Mouse (Mus musculus): Measurements from ENCODE around the gene Tmem247. TPM values are rescaled to one million over a fixed set of nuclear protein-coding genes. Genes with fewer than 3 reads are reported as not detected.
A peak's percentile ranks its signal among the peaks of the same experiment; 100 is the strongest.

The Tmem247 gene
- total and polyA plus RNA-seq, 3 experiments, result not detected

DNA sequence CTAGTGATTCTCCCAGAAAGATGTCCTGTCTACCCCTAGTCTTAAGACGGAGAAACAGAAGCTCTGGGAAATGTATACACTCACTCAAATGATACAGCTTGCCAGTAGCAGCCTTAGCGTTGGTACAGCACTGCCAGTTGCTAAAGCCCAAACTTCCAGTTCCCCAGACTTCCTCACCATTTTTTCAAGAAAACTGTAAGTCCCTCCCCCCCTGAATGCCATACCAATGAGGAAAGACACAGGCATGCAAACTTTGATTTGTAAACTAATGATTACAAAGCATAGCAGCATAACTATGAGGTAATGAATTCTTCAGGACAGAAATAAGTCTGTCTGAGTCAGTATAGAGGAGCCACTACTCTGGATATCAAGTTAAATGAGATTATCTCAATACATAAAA is 39.4 kb upstream of the Tmem247 start:
- Histone ChIP-seq H3K27me3 (ENCODE audit: control insufficient read depth in 1 of 2, insufficient read depth in 2 of 2, low read length in 2 of 2) (no peaks in the 10 kb centered on the region), H3K4me3 (ENCODE audit: control insufficient read depth in 1 of 2, insufficient read depth in 1 of 2, low read depth in 2 of 2, low read length in 2 of 2) (no peak overlapping the region), H3K36me3 (ENCODE audit: control insufficient read depth in 1 of 2, insufficient read depth in 2 of 2, low read length in 2 of 2) (peaks cover 0 to 26% of the 10 kb centered on the region in 2 experiments; a peak in 2 of 4 replicates), H3K9me3 (replicated peaks; ENCODE audit: insufficient read depth, low read length) (no peaks in the 10 kb centered on the region), H3K9ac (ENCODE audit: control insufficient read depth, low read depth, low read length, poor library complexity, severe bottlenecking) (no peak overlapping the region), H3K4me1 (ENCODE audit: control insufficient read depth in 1 of 2, insufficient read depth in 2 of 2, low read length in 2 of 2) (peaks cover 16 to 31% of the 10 kb centered on the region in 2 experiments), H3K79me2 (ENCODE audit: control insufficient read depth, insufficient read depth, low read length, poor library complexity) (no peaks in the 10 kb centered on the region), H3K27ac (ENCODE audit: control insufficient read depth, low read depth, low read length) (no peak overlapping the region)
- DNase-seq (ENCODE audit: low read depth, low spot score), result no peak
- TF ChIP-seq NELFE (IDR thresholded peaks at IDR 0.05; ENCODE audit: low read depth, low read length) (no peak), GATA1 (IDR thresholded peaks at IDR 0.05; ENCODE audit: low read depth, low read length) (no peak), EP300 (IDR thresholded peaks at IDR 0.05; ENCODE audit: low read depth in 1 of 2, low read length in 2 of 2) (no peak), MYC (IDR thresholded peaks at IDR 0.05; ENCODE audit: low read depth, low read length) (no peak), TCF12 (IDR thresholded peaks at IDR 0.05; ENCODE audit: low read depth, low read length) (no peak), KAT2A (conservative IDR thresholded peaks at IDR 0.05; ENCODE audit: low read depth, low read length) (no peak), RAD21 (IDR thresholded peaks at IDR 0.05; ENCODE audit: low read depth, low read length) (no peak), CTCF (IDR thresholded peaks at IDR 0.05 in 2 of 3, conservative IDR thresholded peaks at IDR 0.05 in 1 of 3; ENCODE audit: control insufficient read depth in 1 of 3, insufficient read depth in 1 of 3, low read depth in 2 of 3, low read length in 3 of 3, poor library complexity in 1 of 3, severe bottlenecking in 1 of 3) (no peak)

DNA sequence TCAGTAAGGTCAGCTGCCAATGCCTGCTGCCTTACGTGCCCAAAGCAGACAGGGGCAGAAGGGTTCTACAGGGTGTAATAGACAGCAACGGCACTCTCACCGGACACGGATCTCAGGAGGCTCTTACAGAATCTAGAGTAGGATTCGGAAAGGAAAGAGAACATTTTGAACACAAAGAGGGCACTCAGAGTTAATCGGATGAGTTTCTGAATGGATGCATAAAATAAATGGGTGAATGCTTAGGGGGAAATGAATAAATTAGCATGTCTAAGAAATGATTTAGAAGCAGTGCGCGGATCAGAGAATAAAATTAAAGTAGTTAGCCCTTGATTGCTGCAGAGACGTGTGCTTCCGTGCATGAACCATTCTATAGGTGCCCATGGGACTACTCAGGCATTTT is 37.1 kb upstream of the Tmem247 start:
- Histone ChIP-seq H3K36me3 (ENCODE audit: control insufficient read depth in 1 of 2, insufficient read depth in 2 of 2, low read length in 2 of 2) (peaks cover 0 to 26% of the 10 kb centered on the region in 2 experiments; a peak in 2 of 4 replicates), H3K27me3 (ENCODE audit: control insufficient read depth in 1 of 2, insufficient read depth in 2 of 2, low read length in 2 of 2) (no peaks in the 10 kb centered on the region), H3K9me3 (replicated peaks; ENCODE audit: insufficient read depth, low read length) (no peaks in the 10 kb centered on the region), H3K4me1 (ENCODE audit: control insufficient read depth in 1 of 2, insufficient read depth in 2 of 2, low read length in 2 of 2) (peaks cover 16 to 28% of the 10 kb centered on the region in 2 experiments), H3K27ac (ENCODE audit: control insufficient read depth, low read depth, low read length) (no peak overlapping the region), H3K9ac (ENCODE audit: control insufficient read depth, low read depth, low read length, poor library complexity, severe bottlenecking) (no peak overlapping the region), H3K4me3 (ENCODE audit: control insufficient read depth in 1 of 2, insufficient read depth in 1 of 2, low read depth in 2 of 2, low read length in 2 of 2) (no peak overlapping the region), H3K79me2 (ENCODE audit: control insufficient read depth, insufficient read depth, low read length, poor library complexity) (no peaks in the 10 kb centered on the region)
- TF ChIP-seq MXI1 (IDR thresholded peaks at IDR 0.05; ENCODE audit: low read depth, low read length) (no peak), JUND (IDR thresholded peaks at IDR 0.05; ENCODE audit: low read depth, low read length) (no peak), MEF2A (IDR thresholded peaks at IDR 0.05; ENCODE audit: extremely low read depth, insufficient replicate concordance, low read depth, low read length, poor library complexity, severe bottlenecking) (no peak), CHD1 (IDR thresholded peaks at IDR 0.05; ENCODE audit: low read depth, low read length) (no peak), TCF12 (IDR thresholded peaks at IDR 0.05; ENCODE audit: low read depth, low read length) (no peak), ZC3H11A (IDR thresholded peaks at IDR 0.05; ENCODE audit: low read depth, low read length) (no peak), POLR2A (IDR thresholded peaks at IDR 0.05; ENCODE audit: control insufficient read depth in 1 of 2, insufficient read depth in 1 of 2, low read depth in 1 of 2, low read length in 2 of 2, poor library complexity in 1 of 2) (no peak), CTCF (IDR thresholded peaks at IDR 0.05 in 2 of 3, conservative IDR thresholded peaks at IDR 0.05 in 1 of 3; ENCODE audit: control insufficient read depth in 1 of 3, insufficient read depth in 1 of 3, low read depth in 2 of 3, low read length in 3 of 3, poor library complexity in 1 of 3, severe bottlenecking in 1 of 3) (no peak), GABPA (IDR thresholded peaks at IDR 0.05; ENCODE audit: low read depth, low read length) (no peak), SIN3A (IDR thresholded peaks at IDR 0.05; ENCODE audit: low read length) (no peak), ZKSCAN1 (IDR thresholded peaks at IDR 0.05; ENCODE audit: low read depth, low read length) (no peak), TAL1 (IDR thresholded peaks at IDR 0.05; ENCODE audit: low read length) (no peak), UBTF (IDR thresholded peaks at IDR 0.05; ENCODE audit: borderline replicate concordance, insufficient read depth, low read depth, low read length) (no peak), ETS1 (IDR thresholded peaks at IDR 0.05; ENCODE audit: low read depth, low read length) (no peak), MAZ (IDR thresholded peaks at IDR 0.05; ENCODE audit: low read depth, low read length) (no peak)
- peak; percentile 18 for DNase-seq (ENCODE audit: low read depth, low spot score)

Measured in MEL (cell line).